ENCODE assay signal across 13 mouse cellular contexts in the genomic region with DNA sequence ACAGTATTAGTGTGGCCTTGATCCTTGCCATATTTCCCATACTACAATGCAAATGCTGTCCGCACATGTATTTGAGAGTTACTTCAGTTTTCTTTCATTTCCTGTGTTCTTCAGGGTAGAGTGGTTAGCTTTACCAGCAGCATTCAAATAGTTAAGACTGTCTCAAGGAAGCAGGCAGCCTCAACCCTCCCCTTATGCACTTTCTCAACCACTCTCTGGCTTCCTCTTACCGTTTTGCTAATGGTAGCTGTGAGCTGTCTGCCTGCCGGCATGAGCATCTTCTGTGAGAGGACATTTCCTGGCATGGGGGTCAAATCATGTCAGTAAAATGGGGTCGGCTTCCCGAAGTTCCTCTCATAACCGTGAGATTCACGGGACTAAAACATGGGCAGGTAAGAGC.
A peak's percentile ranks its signal among the peaks of the same experiment; 100 is the strongest.
DNase-seq lines count a peak whose midpoint lies in the region; ATAC-seq and TF ChIP-seq lines count a peak whose summit lies in the region.
"Had no signal": no experiment of that assay in that cellular context is flagged by ENCODE, and none has a peak within 500 bp of the region (broad histone marks: within the 10 kb centered on the region; RNA-seq: fewer than 3 reads in every experiment).

No protein-coding gene starts in this region.

- H3K27me3 ChIP-seq in liver, postnatal 0 days (ENCODE audit: insufficient read depth, low read length), result no peaks in the 10 kb centered on the region
- H3K27me3 ChIP-seq in small intestine, adult 2 months (ENCODE audit: control insufficient read depth, insufficient read depth, low read length), result no peaks in the 10 kb centered on the region
- H3K27me3 ChIP-seq in hindbrain, embryonic 13.5 days, result no peaks in the 10 kb centered on the region
- H3K27me3 ChIP-seq: forebrain, embryonic 15.5 days; limb, embryonic 12.5 days had no signal

- peak; percentile 14; the same call in 1 of the 2 replicates for ATAC-seq in liver, postnatal 0 days
- ATAC-seq in hindbrain, embryonic 13.5 days (ENCODE audit: low FRiP score), result no peak
- ATAC-seq: forebrain, embryonic 15.5 days; midbrain, embryonic 16.5 days had no signal

- peak overlapping the region; percentile 52; the same call in 1 of the 2 replicates for H3K4me2 ChIP-seq in liver, postnatal 0 days (ENCODE audit: low read depth, low read length)
- H3K4me2 ChIP-seq in hindbrain, embryonic 13.5 days, result no peak overlapping the region
- H3K4me2 ChIP-seq: forebrain, embryonic 15.5 days; limb, embryonic 12.5 days had no signal

- intact Hi-C loops in left cerebral cortex, postnatal 14 days (cut with DNase I), result no loop called here

- no peaks in the 10 kb centered on the region for H3K4me1 ChIP-seq in liver, postnatal 0 days (ENCODE audit: insufficient read depth)
- no peaks in the 10 kb centered on the region for H3K4me1 ChIP-seq in small intestine, adult 2 months (ENCODE audit: control insufficient read depth, insufficient read depth, insufficient read length, low read length)
- no peaks in the 10 kb centered on the region for H3K4me1 ChIP-seq in hindbrain, embryonic 13.5 days (replicated peaks)
- H3K4me1 ChIP-seq: forebrain, embryonic 15.5 days; heart, embryonic 10.5 days; limb, embryonic 12.5 days had no signal

- no peak for TF ChIP-seq CTCF in liver, postnatal 0 days (IDR thresholded peaks at IDR 0.05; ENCODE audit: low read depth)
- no peak for TF ChIP-seq CTCF in small intestine, adult 2 months (IDR thresholded peaks at IDR 0.05; ENCODE audit: extremely low read depth, insufficient read length, insufficient replicate concordance, low read depth, low read length)

- TF ChIP-seq EP300 in liver, postnatal 0 days (IDR thresholded peaks at IDR 0.05; ENCODE audit: low read depth), result no peak

- no peak for TF ChIP-seq POLR2A in small intestine, adult 2 months (IDR thresholded peaks at IDR 0.05; ENCODE audit: low read depth, low read length)

- H3K36me3 ChIP-seq in liver, postnatal 0 days (replicated peaks; ENCODE audit: insufficient read depth, low read length), result peaks cover 55% of the 10 kb centered on the region
- peaks cover 46% of the 10 kb centered on the region for H3K36me3 ChIP-seq in small intestine, adult 2 months (ENCODE audit: control insufficient read depth, insufficient read depth, low read length)
- H3K36me3 ChIP-seq in hindbrain, embryonic 13.5 days, result peaks cover 15% of the 10 kb centered on the region; the same call in 1 of the 2 replicates
- H3K36me3 ChIP-seq: forebrain, embryonic 15.5 days had no signal

- DNase-seq in A20 (ENCODE audit: low read depth, low spot score), result peak; percentile 88
- DNase-seq in CD8-positive naive resting alpha-beta T cell, adult 2 months (ENCODE audit: low read depth in 2 of 2, low spot score in 2 of 2), result peak; percentile 55 to 70
- DNase-seq in liver, postnatal 0 days, result peak; percentile 27
- DNase-seq in left cerebral cortex, postnatal 14 days (ENCODE audit: low spot score in 2 of 2), result no peak
- DNase-seq in embryo, embryonic 10.5 days (ENCODE audit: low spot score), result no peak
- no peak for DNase-seq in neural tube, embryonic 10.5 days (ENCODE audit: extremely low spot score, low spot score)
- DNase-seq: kidney, postnatal 10 days had no signal

- no peaks in the 10 kb centered on the region for H3K9me3 ChIP-seq in liver, postnatal 0 days (ENCODE audit: low read length)
- no peaks in the 10 kb centered on the region for H3K9me3 ChIP-seq in hindbrain, embryonic 13.5 days
- H3K9me3 ChIP-seq: forebrain, embryonic 15.5 days; heart, embryonic 10.5 days; limb, embryonic 12.5 days had no signal

- H3K4me3 ChIP-seq in liver, postnatal 0 days (ENCODE audit: low read depth, low read length), result peak overlapping the region; percentile 39
- peak overlapping the region; percentile 44 for H3K4me3 ChIP-seq in small intestine, adult 2 months (ENCODE audit: low read depth, low read length)
- no peak overlapping the region for H3K4me3 ChIP-seq in hindbrain, embryonic 13.5 days
- H3K4me3 ChIP-seq: forebrain, embryonic 15.5 days; heart, embryonic 10.5 days; limb, embryonic 12.5 days had no signal

- WGBS in liver, postnatal 0 days (ENCODE audit: insufficient replicate concordance), result 45% methylated on average over 7 of the region's 7 CpGs
- 71% methylated on average over 7 of the region's 7 CpGs for WGBS in small intestine, adult 2 months
- WGBS in hindbrain, embryonic 13.5 days, result 84% methylated on average over 7 of the region's 7 CpGs

- peak overlapping the region; percentile 75 for H3K27ac ChIP-seq in liver, postnatal 0 days (ENCODE audit: low read depth)
- H3K27ac ChIP-seq in small intestine, adult 2 months (ENCODE audit: insufficient read depth, low read depth, low read length), result peak overlapping the region; percentile 44
- no peak overlapping the region for H3K27ac ChIP-seq in hindbrain, embryonic 13.5 days
- H3K27ac ChIP-seq: forebrain, embryonic 15.5 days; heart, embryonic 10.5 days; limb, embryonic 12.5 days had no signal

- 0 out of 2 replicates have a peak overlapping the region, but pooled peaks have one; percentile 3 for H3K9ac ChIP-seq in liver, postnatal 0 days (replicated peaks)
- no peak overlapping the region for H3K9ac ChIP-seq in hindbrain, embryonic 13.5 days
- H3K9ac ChIP-seq: forebrain, embryonic 15.5 days; limb, embryonic 12.5 days had no signal

Comparison
In these comparisons a context has a peak if more than half of its experiments do, and no peak if none do; other contexts are left out.
1. DNase-seq: peak in A20 (single experiment), CD8-positive naive resting alpha-beta T cell, adult 2 months (2 of 2) and liver, postnatal 0 days (single experiment); none in left cerebral cortex, postnatal 14 days (0 of 2), embryo, embryonic 10.5 days (single experiment) and neural tube, embryonic 10.5 days (single experiment).